Mouse (Mus musculus) CH12.LX (cell line): ENCODE data around the gene Birc6. TPM values are rescaled to one million over a fixed set of nuclear protein-coding genes. Genes with fewer than 3 reads are reported as not detected.

Source experiments
- DNase-seq: peaks from one replicate; pipeline ENCODE4 v3.0.0-alpha.2; 2013; ENCODE audit errors: extremely low read depth
- H3K27ac ChIP-seq: 2 replicates; pipeline ENCODE4 v1.5.1; 2012; ENCODE audit warnings: low read depth, mild to moderate bottlenecking, control low read depth, moderate library complexity; ENCODE audit not compliant: insufficient read depth
- H3K27me3 ChIP-seq: replicated peaks from 2 replicates; pipeline ENCODE3; 2012; ENCODE audit warnings: inconsistent platforms
- H3K36me3 ChIP-seq, 2 experiments: replicated peaks in 1 of 2; 2 replicates each; pipeline versions ENCODE3 to v1.6.1; 2012; ENCODE audit warnings: inconsistent platforms in 1 of 2, low read length in 1 of 2, mild to moderate bottlenecking in 1 of 2, mixed read lengths in 1 of 2, moderate library complexity in 1 of 2; ENCODE audit not compliant: control insufficient read depth in 1 of 2, insufficient read depth in 1 of 2
- H3K4me1 ChIP-seq, 2 experiments: 2 replicates each; pipeline ENCODE4 v1.6.1; 2012; ENCODE audit warnings: inconsistent platforms in 1 of 2, moderate library complexity in 1 of 2; ENCODE audit not compliant: insufficient read depth in 2 of 2, control insufficient read depth in 1 of 2
- H3K4me2 ChIP-seq: 2 replicates; pipeline ENCODE4 v1.6.1; 2012; ENCODE audit warnings: low read depth, mild to moderate bottlenecking, control low read depth; ENCODE audit not compliant: poor library complexity, insufficient read depth, severe bottlenecking
- H3K4me3 ChIP-seq, 3 experiments: fragments of 150-350 bp in 1 of 3; sonication (generic) in 1 of 3; replicated peaks in 1 of 3; 2 replicates each; pipeline versions ENCODE3 to v1.5.1; 2011 to 2012; ENCODE audit warnings: low read depth in 2 of 3, low read length in 2 of 3, mild to moderate bottlenecking in 2 of 3, moderate library complexity in 2 of 3, control low read depth in 1 of 3, improper control_type of control experiment in 1 of 3, inconsistent platforms in 1 of 3, mixed read lengths in 1 of 3; ENCODE audit not compliant: poor library complexity in 1 of 3
- H3K79me2 ChIP-seq: replicated peaks from 2 replicates; pipeline ENCODE4 v1.6.1; 2012; ENCODE audit warnings: mild to moderate bottlenecking, moderate library complexity; ENCODE audit not compliant: control insufficient read depth, poor library complexity, insufficient read depth, severe bottlenecking; ENCODE audit errors: extremely low read depth
- H3K9ac ChIP-seq: 2 replicates; pipeline ENCODE4 v1.6.1; 2012; ENCODE audit warnings: low read depth, mild to moderate bottlenecking, control low read depth, moderate library complexity; ENCODE audit not compliant: insufficient read depth
- H3K9me3 ChIP-seq: replicated peaks from 2 replicates; pipeline ENCODE3; 2012; ENCODE audit warnings: low read length, inconsistent platforms, mixed read lengths
- BHLHE40 ChIP-seq: IDR thresholded peaks from 2 replicates; pipeline ENCODE4 v1.6.1; 2011; ENCODE audit warnings: mild to moderate bottlenecking, low read depth, low read length, improper control_type of control experiment
- CHD1 ChIP-seq: IDR thresholded peaks from 2 replicates; pipeline ENCODE4 v1.6.1; 2012; ENCODE audit warnings: low read depth, low read length, improper control_type of control experiment, inconsistent platforms
- CHD2 ChIP-seq: IDR thresholded peaks from 2 replicates; pipeline ENCODE4 v1.6.1; 2011; ENCODE audit warnings: low read length, improper control_type of control experiment
- CTCF ChIP-seq, 2 experiments: IDR thresholded peaks in 1 of 2; conservative IDR thresholded peaks in 1 of 2; 2 replicates each; pipeline ENCODE4 v1.5.1; 2011 to 2012; ENCODE audit warnings: low read depth in 2 of 2, low read length in 2 of 2, improper control_type of control experiment in 1 of 2, inconsistent platforms in 1 of 2, mild to moderate bottlenecking in 1 of 2, moderate library complexity in 1 of 2
- EP300 ChIP-seq: IDR thresholded peaks from 2 replicates; pipeline ENCODE4 v1.6.1; 2011; ENCODE audit warnings: low read length, improper control_type of control experiment
- GABPA ChIP-seq: IDR thresholded peaks from 2 replicates; pipeline ENCODE4 v1.6.1; 2012; ENCODE audit warnings: low read depth, low read length, improper control_type of control experiment, inconsistent platforms; ENCODE audit not compliant: insufficient replicate concordance
- HCFC1 ChIP-seq: IDR thresholded peaks from 2 replicates; pipeline ENCODE4 v1.6.1; 2012; ENCODE audit warnings: low read depth, mild to moderate bottlenecking, inconsistent platforms, low read length, improper control_type of control experiment
- IRF4 ChIP-seq: IDR thresholded peaks from 2 replicates; pipeline ENCODE4 v1.6.1; 2014; ENCODE audit warnings: low read depth, mild to moderate bottlenecking, inconsistent platforms, low read length, improper control_type of control experiment
- JUN ChIP-seq: IDR thresholded peaks from 2 replicates; pipeline ENCODE4 v1.6.1; 2011; ENCODE audit warnings: low read depth, mild to moderate bottlenecking, low read length, improper control_type of control experiment, moderate library complexity; ENCODE audit not compliant: insufficient read depth
- JUND ChIP-seq: conservative IDR thresholded peaks from 2 replicates; pipeline ENCODE4 v1.6.1; 2011; ENCODE audit warnings: low read depth, low read length, improper control_type of control experiment
- MAFK ChIP-seq: IDR thresholded peaks from 2 replicates; pipeline ENCODE4 v1.6.1; 2011; ENCODE audit warnings: low read length, improper control_type of control experiment; ENCODE audit not compliant: insufficient replicate concordance
- MAZ ChIP-seq: IDR thresholded peaks from 2 replicates; pipeline ENCODE4 v1.6.1; 2012; ENCODE audit warnings: low read depth, mild to moderate bottlenecking, inconsistent platforms, low read length, improper control_type of control experiment, moderate library complexity
- MYC ChIP-seq: IDR thresholded peaks from 2 replicates; pipeline ENCODE4 v1.6.1; 2011; ENCODE audit warnings: low read depth, mild to moderate bottlenecking, improper control_type of control experiment, low read length
- NELFE ChIP-seq: IDR thresholded peaks from 2 replicates; pipeline ENCODE4 v1.6.1; 2011; ENCODE audit warnings: low read depth, low read length, improper control_type of control experiment
- NRF1 ChIP-seq: IDR thresholded peaks from 2 replicates; pipeline ENCODE4 v1.6.1; 2014; ENCODE audit warnings: low read depth, mild to moderate bottlenecking, inconsistent platforms, low read length, improper control_type of control experiment, moderate library complexity
- PAX5 ChIP-seq: IDR thresholded peaks from 2 replicates; pipeline ENCODE4 v1.6.1; 2012; ENCODE audit warnings: low read length, inconsistent platforms, mixed read lengths
- POLR2A ChIP-seq: IDR thresholded peaks from 2 replicates; pipeline ENCODE4 v1.6.1; 2011; ENCODE audit warnings: low read depth, mild to moderate bottlenecking, improper control_type of control experiment, low read length
- POLR2AphosphoS2 ChIP-seq: IDR thresholded peaks from 2 replicates; pipeline ENCODE4 v1.6.1; 2011; ENCODE audit warnings: low read depth, low read length, improper control_type of control experiment
- RAD21 ChIP-seq: IDR thresholded peaks from 2 replicates; pipeline ENCODE4 v1.6.1; 2011; ENCODE audit warnings: low read depth, mild to moderate bottlenecking, low read length, improper control_type of control experiment, moderate library complexity
- SIN3A ChIP-seq: IDR thresholded peaks from 2 replicates; pipeline ENCODE4 v1.6.1; 2012; ENCODE audit warnings: low read length, improper control_type of control experiment, inconsistent platforms
- SMC3 ChIP-seq: IDR thresholded peaks from 2 replicates; pipeline ENCODE4 v1.6.1; 2011; ENCODE audit warnings: low read depth, low read length, improper control_type of control experiment
- TCF12 ChIP-seq: IDR thresholded peaks from 2 replicates; pipeline ENCODE4 v1.6.1; 2014; ENCODE audit warnings: low read depth, mild to moderate bottlenecking, inconsistent platforms, low read length, improper control_type of control experiment
- ZMIZ1 ChIP-seq: IDR thresholded peaks from 2 replicates; pipeline ENCODE4 v1.6.1; 2012; ENCODE audit warnings: low read depth, mild to moderate bottlenecking, inconsistent platforms, low read length, improper control_type of control experiment
- dilution Hi-C: fragments of 300-500 bp; cut with MboI; formaldehyde crosslinking; loops from 2 replicates; pipeline ENCODE4 v1.14.3; 2020; ENCODE audit warnings: low sequenced_read_pairs; ENCODE audit not compliant: extremely low pct_unique_long_range_greater_than_20kb, extremely low pct_ligation_motif_present
- in situ Hi-C: fragments of 300-500 bp; cut with MboI; formaldehyde crosslinking; loops from 3 replicates; pipeline ENCODE4 v1.14.3; 2019; ENCODE audit warnings: low sequenced_read_pairs, low pct_ligation_motif_present, low pct_unique_long_range_greater_than_20kb, mixed read lengths
- polyA plus RNA-seq: library from polyadenylated mRNA; unstranded; fragments of >175 nt; gene quantifications from 2 replicates; pipeline ENCODE4 v1.2.1, GENCODE M21; 2012; ENCODE audit warnings: low read depth; ENCODE audit not compliant: insufficient read length
- total RNA-seq, 2 experiments: library from RNA; depleted of rRNA; stranded (reverse); fragments of 300-350 nt in 1 of 2; fragments of >200 nt in 1 of 2; gene quantifications; 2 replicates each; pipeline ENCODE4 v1.2.3; 2012 to 2014

Birc6 gene
- total and polyA plus RNA-seq, 3 experiments: 55.5 to 78.7 (median 57.2) TPM

DNA sequence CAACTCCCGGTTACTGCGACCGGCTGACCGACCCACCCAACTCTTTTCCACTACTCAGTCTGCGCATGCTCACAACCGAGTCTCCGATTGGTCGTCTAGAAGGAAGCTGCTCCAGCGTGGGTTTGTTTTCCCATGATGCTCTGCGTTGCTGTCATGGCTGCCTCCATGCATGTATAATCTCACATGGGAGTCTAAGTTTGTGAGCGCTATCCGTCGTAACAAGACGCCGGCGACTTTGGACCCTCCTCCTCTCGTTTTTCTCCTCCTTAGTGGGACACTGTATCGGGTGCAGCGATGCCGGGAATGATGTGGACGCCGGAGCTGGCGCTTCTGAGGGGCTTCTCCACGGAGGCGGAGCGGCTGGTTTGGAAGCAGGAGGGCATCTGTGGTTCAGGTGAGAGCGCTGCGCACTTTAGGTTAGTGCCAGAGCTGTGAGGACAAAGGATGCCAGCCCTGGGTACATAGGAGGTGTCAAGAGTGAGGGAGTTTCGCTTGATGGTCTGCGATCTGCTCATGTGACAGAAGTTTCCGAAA lies 189.6 kb downstream of the Birc6 start, which contains the start of gene Ttc27 (continued):
- TF ChIP-seq POLR2AphosphoS2: peak; percentile 90
- TF ChIP-seq CHD2: no peak
- TF ChIP-seq POLR2A: peak; percentile 93
- TF ChIP-seq IRF4: peak; percentile 56; the same call in 1 of the 2 replicates
- no peak for TF ChIP-seq CTCF (conservative IDR thresholded peaks at IDR 0.05 in 1 of 2, IDR thresholded peaks at IDR 0.05 in 1 of 2; ENCODE audit: low read depth in 2 of 2, low read length in 2 of 2)
- peak; percentile 77 for TF ChIP-seq TCF12
- no peak for TF ChIP-seq BHLHE40
- peak; percentile 89 for TF ChIP-seq HCFC1
- no peak for TF ChIP-seq EP300

GRCm38 (mm10) chr17:74732872-74733271 lies 204.8 kb downstream of the Birc6 start:
- Histone ChIP-seq H3K27ac (no peak overlapping the region), H3K27me3 (no peaks in the 10 kb centered on the region), H3K9me3 (no peaks in the 10 kb centered on the region), H3K4me1 (no peaks in the 10 kb centered on the region), H3K36me3 (peaks cover 32 to 74% of the 10 kb centered on the region in 2 experiments), H3K9ac (no peak overlapping the region), H3K4me2 (no peak overlapping the region), H3K79me2 (no peaks in the 10 kb centered on the region), H3K4me3 (no peak overlapping the region)
- in situ Hi-C loops (no loop called here), dilution Hi-C loops (no loop called here)
- no peak for TF ChIP-seq POLR2AphosphoS2
- TF ChIP-seq CTCF (conservative IDR thresholded peaks at IDR 0.05 in 1 of 2, IDR thresholded peaks at IDR 0.05 in 1 of 2; ENCODE audit: low read depth in 2 of 2, low read length in 2 of 2): peak in 1 of 2 experiments; percentile 55; a peak in 2 of 4 replicates
- TF ChIP-seq JUND: no peak
- TF ChIP-seq SMC3: peak; percentile 38
- peak; percentile 54 for TF ChIP-seq RAD21
- peak; percentile 24 for DNase-seq

DNA sequence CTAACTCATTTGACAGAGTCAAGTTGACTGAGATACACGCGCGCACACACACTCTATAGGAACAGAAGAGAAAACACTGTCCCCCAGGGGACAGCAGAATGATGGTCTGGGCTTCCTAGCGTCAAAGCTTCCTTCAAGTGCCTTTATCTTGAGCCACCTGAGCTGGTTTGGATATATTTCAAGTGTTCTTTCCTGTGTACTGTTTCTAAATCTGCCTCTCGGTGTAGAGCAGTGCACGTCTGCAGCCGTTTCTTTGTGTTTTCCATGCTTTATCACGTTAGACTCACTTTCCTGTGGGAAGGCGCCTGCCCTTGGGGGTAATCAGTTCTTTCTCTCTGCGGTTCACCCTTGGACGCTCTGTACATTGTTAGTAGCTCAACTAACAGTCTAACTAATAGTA lies 207.3 kb downstream of the Birc6 start:
- no peaks in the 10 kb centered on the region for H3K79me2 ChIP-seq
- no peak for DNase-seq
- H3K4me1 ChIP-seq: no peaks in the 10 kb centered on the region
- H3K9ac ChIP-seq: no peak overlapping the region
- no peak overlapping the region for H3K27ac ChIP-seq
- no peak overlapping the region for H3K4me3 ChIP-seq
- H3K27me3 ChIP-seq: no peaks in the 10 kb centered on the region
- no peak overlapping the region for H3K4me2 ChIP-seq
- no peak for TF ChIP-seq HCFC1
- TF ChIP-seq ZMIZ1: no peak
- TF ChIP-seq NELFE: no peak
- TF ChIP-seq PAX5: no peak
- no peak for TF ChIP-seq MAZ
- no peak for TF ChIP-seq SIN3A
- no peak for TF ChIP-seq CHD1
- no peak for TF ChIP-seq MAFK
- TF ChIP-seq GABPA: no peak
- no peak for TF ChIP-seq JUND
- TF ChIP-seq BHLHE40: no peak
- no peak for TF ChIP-seq NRF1
- TF ChIP-seq MYC: no peak
- no peak for TF ChIP-seq IRF4
- TF ChIP-seq JUN: no peak
- no peak for TF ChIP-seq EP300
- no peak for TF ChIP-seq CHD2
- H3K9me3 ChIP-seq: no peaks in the 10 kb centered on the region
- in situ Hi-C loops (no loop called here), dilution Hi-C loops (no loop called here)
- peaks cover 25 to 69% of the 10 kb centered on the region in 2 experiments for H3K36me3 ChIP-seq
